Mouse (Mus musculus) ES-E14 (cell line): Measurements from ENCODE around the gene Lingo1.

Experiments used
- CHD2 ChIP-seq: IDR thresholded peaks from 2 replicates; pipeline ENCODE4 v1.6.1; 2014; ENCODE audit warnings: mild to moderate bottlenecking, low read depth, low read length, inconsistent platforms
- HCFC1 ChIP-seq: IDR thresholded peaks from 2 replicates; pipeline ENCODE4 v1.6.1; 2012; ENCODE audit warnings: low read length, inconsistent platforms, borderline replicate concordance; ENCODE audit not compliant: insufficient read depth
- MAFK ChIP-seq: IDR thresholded peaks from 2 replicates; pipeline ENCODE4 v1.6.1; 2014; ENCODE audit warnings: mild to moderate bottlenecking, low read depth, low read length, inconsistent platforms; ENCODE audit not compliant: insufficient read depth
- ZC3H11A ChIP-seq: IDR thresholded peaks from 2 replicates; pipeline ENCODE4 v1.6.1; 2012; ENCODE audit warnings: low read depth, mild to moderate bottlenecking, inconsistent platforms, low read length, borderline replicate concordance
- ZNF384 ChIP-seq: IDR thresholded peaks from 2 replicates; pipeline ENCODE4 v1.6.1; 2012; ENCODE audit warnings: low read depth, low read length, inconsistent platforms

GRCm38 (mm10) chr9:56572534-56573479 lies 223.5 kb downstream of the Lingo1 start:
- TF ChIP-seq HCFC1 (no peak), ZNF384 (no peak), ZC3H11A (no peak), MAFK (no peak), CHD2 (no peak)
